Mouse (Mus musculus) liver, embryonic 14 days (tissue): ENCODE results near the gene Olfr165. TPM values are rescaled to one million over a fixed set of nuclear protein-coding genes. Genes with fewer than 3 reads are reported as not detected.

ENCODE experiments used
- polyA plus RNA-seq: library from polyadenylated mRNA; depleted of rRNA; stranded (reverse); fragments of >200 nt; gene quantifications from 2 replicates; pipeline ENCODE4 v1.2.3, GENCODE M21; 2012; rRNA removed

The Olfr165 gene
- polyA plus RNA-seq = not detected in 2 replicates

GRCm38 (mm10) chr16:19423034-19423433 lies at the start of gene Olfr165:
Olfr165 (minus strand) TSS chr16:19423134.

Other genes starting within 250 kb of the Olfr165 start
- not detected in 2 replicates for gene Olfr164, start 109.1 kb downstream of the Olfr165 start, polyA plus RNA-seq
- not detected in 2 replicates for gene Olfr166, start 60.6 kb upstream of the Olfr165 start, polyA plus RNA-seq
- not detected in 2 replicates for gene Olfr167, start 99.1 kb upstream of the Olfr165 start, polyA plus RNA-seq
- gene Olfr168, start 112.4 kb upstream of the Olfr165 start, polyA plus RNA-seq = not detected in 2 replicates
- not detected in 2 replicates for gene Olfr169, start 148.7 kb upstream of the Olfr165 start, polyA plus RNA-seq
- gene Olfr170, start 188.7 kb upstream of the Olfr165 start, polyA plus RNA-seq = not detected in 2 replicates
- gene Olfr171, start 206.8 kb upstream of the Olfr165 start, polyA plus RNA-seq = not detected in 2 replicates